Mouse (Mus musculus) kidney, postnatal 36 days (tissue): ENCODE measurements around the gene Pou5f1.

Experiments used
- DNase-seq, 2 experiments: peaks; one replicate each; pipeline ENCODE4 v3.0.0; 2021 to 2022; ENCODE audit warnings: mixed read lengths in 2 of 2

Gene Pou5f1

GRCm38 (mm10) chr17:35513886-35514285 is 8.1 kb downstream of the Pou5f1 start:
- peak; percentile 74 to 92 for DNase-seq

GRCm38 (mm10) chr17:35514756-35515155 is 8.9 kb downstream of the Pou5f1 start:
- no peak for DNase-seq

- peak; percentile 13 to 43 for DNase-seq
These were observed 10.3 kb downstream of the Pou5f1 start for GRCm38 (mm10) chr17:35515911-35516640.

- peak; percentile 98 to 99 for DNase-seq
These were observed 11.1 kb downstream of the Pou5f1 start, which contains the start of the genes Tcf19 and Cchcr1 for GRCm38 (mm10) chr17:35516652-35517500. Tcf19 (minus strand) TSS chr17:35516824. Cchcr1 (plus strand) TSS chr17:35517100.

GRCm38 (mm10) chr17:35517526-35517925 is 11.7 kb downstream of the Pou5f1 start:
- DNase-seq: peak in 1 of 2 experiments; percentile 12

- DNase-seq: no peak
These were observed 18.5 kb downstream of the Pou5f1 start for GRCm38 (mm10) chr17:35524354-35524753.

- DNase-seq: no peak
These were observed 20.8 kb downstream of the Pou5f1 start for GRCm38 (mm10) chr17:35526644-35527043.

- DNase-seq: no peak
These were observed 26.5 kb downstream of the Pou5f1 start for GRCm38 (mm10) chr17:35532360-35532759.

GRCm38 (mm10) chr17:35532901-35533300 is 27.1 kb downstream of the Pou5f1 start, which contains the start of gene Psors1c2:
Psors1c2 (plus strand) TSS chr17:35533201.
- DNase-seq: no peak

- peak; percentile 78 to 88 for DNase-seq
These were observed 28.5 kb downstream of the Pou5f1 start for GRCm38 (mm10) chr17:35534343-35534742.

- no peak for DNase-seq
These were observed 31.6 kb downstream of the Pou5f1 start for GRCm38 (mm10) chr17:35537421-35537820.

- DNase-seq: no peak
These were observed 32.7 kb downstream of the Pou5f1 start for GRCm38 (mm10) chr17:35538476-35538875.

- no peak for DNase-seq
These were observed 33.7 kb downstream of the Pou5f1 start for GRCm38 (mm10) chr17:35539540-35539939.

- no peak for DNase-seq
These were observed 37.1 kb downstream of the Pou5f1 start for GRCm38 (mm10) chr17:35542761-35543411.

- no peak for DNase-seq
These were observed 37.6 kb downstream of the Pou5f1 start for GRCm38 (mm10) chr17:35543412-35543861.

- no peak for DNase-seq
These were observed 38.2 kb downstream of the Pou5f1 start for GRCm38 (mm10) chr17:35544001-35544400.

GRCm38 (mm10) chr17:35544680-35545079 is 38.9 kb downstream of the Pou5f1 start:
- peak; percentile 35 to 76 for DNase-seq

- no peak for DNase-seq
These were observed 41.6 kb downstream of the Pou5f1 start for GRCm38 (mm10) chr17:35547465-35547864.

GRCm38 (mm10) chr17:35548636-35549035 is 42.8 kb downstream of the Pou5f1 start:
- DNase-seq: no peak

GRCm38 (mm10) chr17:35549437-35550142 is 43.8 kb downstream of the Pou5f1 start:
- DNase-seq: peak; percentile 70

- no peak for DNase-seq
These were observed 44.3 kb downstream of the Pou5f1 start for GRCm38 (mm10) chr17:35550143-35550494.

GRCm38 (mm10) chr17:35550871-35551270 is 45.1 kb downstream of the Pou5f1 start:
- DNase-seq: no peak
